8 mouse cellular contexts compared by ENCODE assay signal in genomic region chr5:117114581-117115192, GRCm38 (mm10). TPM values are rescaled to one million over a fixed set of nuclear protein-coding genes. Genes with fewer than 3 reads are reported as not detected.
A peak's percentile ranks its signal among the peaks of the same experiment; 100 is the strongest.
DNase-seq lines count a peak whose midpoint lies in the region; ATAC-seq and TF ChIP-seq lines count a peak whose summit lies in the region.

No protein-coding gene starts in this region.

- no peak for TF ChIP-seq POLR2A in bone marrow, adult 2 months (IDR thresholded peaks at IDR 0.05; ENCODE audit: borderline replicate concordance, control insufficient read depth, low read depth, low read length)
- TF ChIP-seq POLR2A in limb, embryonic 14.5 days (IDR thresholded peaks at IDR 0.05; ENCODE audit: borderline replicate concordance, extremely low read depth, insufficient read depth, insufficient read length), result no peak

- peak overlapping the region; percentile 85 for H3K9ac ChIP-seq in lung, embryonic 14.5 days
- peak overlapping the region; percentile 96 for H3K9ac ChIP-seq in heart, embryonic 13.5 days
- H3K9ac ChIP-seq in limb, embryonic 14.5 days (ENCODE audit: low read depth, low read length, severe bottlenecking), result peak overlapping the region; percentile 81
- peak overlapping the region; percentile 90 for H3K9ac ChIP-seq in neural tube, embryonic 12.5 days

- no peaks in the 10 kb centered on the region for H3K9me3 ChIP-seq in lung, embryonic 14.5 days (ENCODE audit: low read depth, low read length)
- no peaks in the 10 kb centered on the region for H3K9me3 ChIP-seq in heart, embryonic 13.5 days
- no peaks in the 10 kb centered on the region for H3K9me3 ChIP-seq in limb, embryonic 14.5 days (ENCODE audit: control insufficient read depth, low read length)
- H3K9me3 ChIP-seq in neural tube, embryonic 12.5 days, result no peaks in the 10 kb centered on the region

- peak; percentile 73 for DNase-seq in lung, embryonic 14.5 days
- no peak for DNase-seq in lung, adult 18-20 months
- DNase-seq in limb, embryonic 14.5 days (ENCODE audit: low spot score), result peak; percentile 24
- no peak for DNase-seq in urinary bladder, postnatal 14 days (ENCODE audit: low spot score)
- no peak for DNase-seq in yolk sac, embryonic 10.5 days (ENCODE audit: low spot score)

- H3K4me2 ChIP-seq in lung, embryonic 14.5 days, result peak overlapping the region; percentile 92
- peak overlapping the region; percentile 95 for H3K4me2 ChIP-seq in heart, embryonic 13.5 days
- peak overlapping the region; percentile 93 for H3K4me2 ChIP-seq in limb, embryonic 14.5 days (replicated peaks; ENCODE audit: low read depth, low read length, severe bottlenecking)
- peak overlapping the region; percentile 81 for H3K4me2 ChIP-seq in neural tube, embryonic 12.5 days (replicated peaks)

- ATAC-seq in lung, embryonic 14.5 days (ENCODE audit: insufficient read depth), result no peak
- ATAC-seq in heart, embryonic 13.5 days (ENCODE audit: extremely low read depth, insufficient number of reproducible peaks, low FRiP score, low TSS enrichment), result no peak
- ATAC-seq in limb, embryonic 14.5 days (ENCODE audit: low FRiP score, low read depth), result no peak
- no peak for ATAC-seq in neural tube, embryonic 12.5 days (ENCODE audit: low FRiP score, low read depth)

- H3K4me1 ChIP-seq in lung, embryonic 14.5 days (ENCODE audit: insufficient read depth), result no peaks in the 10 kb centered on the region
- no peaks in the 10 kb centered on the region; the same call in 1 of the 2 replicates for H3K4me1 ChIP-seq in bone marrow, adult 2 months (ENCODE audit: control insufficient read depth, insufficient read depth, low read length)
- H3K4me1 ChIP-seq in heart, embryonic 13.5 days, result peaks cover 12% of the 10 kb centered on the region
- H3K4me1 ChIP-seq in limb, embryonic 14.5 days (ENCODE audit: control insufficient read depth, insufficient read depth, low read length), result 0 out of 2 replicates have a peak, but pooled peaks cover 3% of the 10 kb centered on the region
- H3K4me1 ChIP-seq in neural tube, embryonic 12.5 days, result peaks cover 4% of the 10 kb centered on the region

- peak overlapping the region; percentile 97 for H3K4me3 ChIP-seq in lung, embryonic 14.5 days (ENCODE audit: low read depth, low read length)
- H3K4me3 ChIP-seq in bone marrow, adult 2 months (replicated peaks; ENCODE audit: control insufficient read depth, low read depth, low read length), result peak overlapping the region; percentile 85
- peak overlapping the region; percentile 97 for H3K4me3 ChIP-seq in heart, embryonic 13.5 days
- peak overlapping the region; percentile 94 for H3K4me3 ChIP-seq in limb, embryonic 14.5 days (replicated peaks; ENCODE audit: low read length)
- H3K4me3 ChIP-seq in neural tube, embryonic 12.5 days, result peak overlapping the region; percentile 91

- H3K27me3 ChIP-seq in lung, embryonic 14.5 days (ENCODE audit: insufficient read depth, low read length), result no peaks in the 10 kb centered on the region
- no peaks in the 10 kb centered on the region for H3K27me3 ChIP-seq in heart, embryonic 13.5 days (replicated peaks)
- no peaks in the 10 kb centered on the region for H3K27me3 ChIP-seq in limb, embryonic 14.5 days (ENCODE audit: control insufficient read depth, insufficient read depth, low read length)
- no peaks in the 10 kb centered on the region for H3K27me3 ChIP-seq in neural tube, embryonic 12.5 days (replicated peaks)

- 0 out of 2 replicates have a peak overlapping the region, but pooled peaks have one; percentile 82 for H3K27ac ChIP-seq in lung, embryonic 14.5 days (ENCODE audit: low read depth)
- peak overlapping the region; percentile 98 for H3K27ac ChIP-seq in bone marrow, adult 2 months (ENCODE audit: control insufficient read depth, insufficient read depth, low read depth, low read length, poor library complexity)
- H3K27ac ChIP-seq in heart, embryonic 13.5 days (replicated peaks), result peak overlapping the region; percentile 81
- H3K27ac ChIP-seq in limb, embryonic 14.5 days (replicated peaks; ENCODE audit: low read depth, low read length), result peak overlapping the region; percentile 83
- peak overlapping the region; percentile 50; the same call in 1 of the 2 replicates for H3K27ac ChIP-seq in neural tube, embryonic 12.5 days

- WGBS in lung, embryonic 14.5 days, result 4% methylated on average over 16 of the region's 16 CpGs
- WGBS in bone marrow, adult 2 months, result 5% methylated on average over 16 of the region's 16 CpGs
- WGBS in heart, embryonic 13.5 days, result 5% methylated on average over 16 of the region's 16 CpGs
- 5% methylated on average over 16 of the region's 16 CpGs for WGBS in limb, embryonic 14.5 days
- 6% methylated on average over 16 of the region's 16 CpGs for WGBS in neural tube, embryonic 12.5 days

- peak; percentile 78 for TF ChIP-seq CTCF in lung, embryonic 14.5 days (IDR thresholded peaks at IDR 0.05; ENCODE audit: low read depth)
- TF ChIP-seq CTCF in bone marrow, adult 2 months (IDR thresholded peaks at IDR 0.05; ENCODE audit: control insufficient read depth, insufficient read depth, low read length), result no peak

- peaks cover 36% of the 10 kb centered on the region for H3K36me3 ChIP-seq in lung, embryonic 14.5 days (ENCODE audit: insufficient read depth)
- peaks cover 40% of the 10 kb centered on the region for H3K36me3 ChIP-seq in heart, embryonic 13.5 days
- H3K36me3 ChIP-seq in limb, embryonic 14.5 days (ENCODE audit: control insufficient read depth, insufficient read depth, low read length), result peaks cover 32% of the 10 kb centered on the region
- peaks cover 36% of the 10 kb centered on the region for H3K36me3 ChIP-seq in neural tube, embryonic 12.5 days

RNA-seq across cellular contexts. Expression of gene Suds3, which starts 1.2 kb away (rescaled TPM):
- polyA plus RNA-seq in lung, embryonic 14.5 days (2014; fragmentation: Nextera tagmentation; extraction: Ambion mirVana), result 45.6 and 49.6 TPM in 2 replicates
- 40.4 and 57.7 TPM in 2 replicates for polyA plus RNA-seq in bone marrow, adult 2 months (2011; ENCODE audit: insufficient read depth, insufficient read length, low replicate concordance, missing spikeins)
- polyA plus RNA-seq in heart, embryonic 13.5 days (2015; fragmentation: Nextera tagmentation; extraction: Ambion mirVana), result 49.1 and 49.3 TPM in 2 replicates
- 74.7 and 91.8 TPM in 2 replicates for polyA plus RNA-seq in limb, embryonic 14.5 days (2012; rRNA removed)
- 43.8 and 46.3 TPM in 2 replicates for polyA plus RNA-seq in limb, embryonic 14.5 days (2014; fragmentation: Nextera tagmentation; extraction: Ambion mirVana)
- polyA plus RNA-seq in neural tube, embryonic 12.5 days (2016; fragmentation: Nextera tagmentation; extraction: Ambion mirVana), result 109 and 112 TPM in 2 replicates

RNA-seq across cellular contexts. Expression of gene Taok3, which starts 5.2 kb away (rescaled TPM):
- 18.8 and 19.0 TPM in 2 replicates for polyA plus RNA-seq in lung, embryonic 14.5 days (2014; fragmentation: Nextera tagmentation; extraction: Ambion mirVana)
- 31.0 and 47.6 TPM in 2 replicates for polyA plus RNA-seq in bone marrow, adult 2 months (2011; ENCODE audit: insufficient read depth, insufficient read length, low replicate concordance, missing spikeins)
- polyA plus RNA-seq in heart, embryonic 13.5 days (2015; fragmentation: Nextera tagmentation; extraction: Ambion mirVana), result 8.5 and 10.8 TPM in 2 replicates
- polyA plus RNA-seq in limb, embryonic 14.5 days (2012; rRNA removed), result 7.1 and 7.4 TPM in 2 replicates
- 14.3 and 15.8 TPM in 2 replicates for polyA plus RNA-seq in limb, embryonic 14.5 days (2014; fragmentation: Nextera tagmentation; extraction: Ambion mirVana)
- polyA plus RNA-seq in neural tube, embryonic 12.5 days (2016; fragmentation: Nextera tagmentation; extraction: Ambion mirVana), result 29.5 and 38.7 TPM in 2 replicates

Comparison
In these comparisons a context has a peak if more than half of its experiments do, and no peak if none do; other contexts are left out.
1. DNase-seq: peak in lung, embryonic 14.5 days (single experiment) and limb, embryonic 14.5 days (single experiment); none in lung, adult 18-20 months (0 of 2), urinary bladder, postnatal 14 days (single experiment) and yolk sac, embryonic 10.5 days (single experiment).
2. Peak in every context shown above with its lines, with median percentiles within 50 percentile points of each other: H3K27ac ChIP-seq, H3K4me2 ChIP-seq, H3K4me3 ChIP-seq and H3K9ac ChIP-seq.